Mouse (Mus musculus): ENCODE measurements around the gene A730046J19Rik. TPM values are rescaled to one million over a fixed set of nuclear protein-coding genes. Genes with fewer than 3 reads are reported as not detected.

The A730046J19Rik gene
- total RNA-seq (2021), result under 1 TPM; 0.17 to 0.18 TPM

DNA sequence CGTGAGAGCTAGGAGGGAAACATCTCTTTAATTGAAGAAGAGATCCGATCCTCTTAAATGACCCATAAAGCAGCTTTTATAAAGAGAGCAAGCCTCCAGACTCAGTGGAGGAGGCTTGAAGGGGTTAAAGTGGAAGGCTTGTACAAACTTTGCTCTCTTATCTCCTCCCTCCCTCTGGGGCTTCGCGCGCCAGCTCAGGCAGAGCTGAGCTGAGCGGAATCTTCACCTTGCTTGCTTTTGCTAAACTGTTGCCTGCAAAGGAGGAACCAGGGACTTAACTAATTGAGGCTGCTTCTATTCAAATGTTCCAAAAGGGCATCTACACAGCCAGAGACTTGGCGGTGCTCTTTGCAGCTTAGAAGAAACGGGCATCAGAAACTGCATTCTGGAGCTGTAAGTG lies at the start of gene A730046J19Rik:
Gene A730046J19Rik (plus strand): TSS at position 173 of the 400 bp plus-strand sequence.
- DNase-seq, result no peak

- DNase-seq, result no peak
These were observed 48.7 kb upstream of the A730046J19Rik start for GRCm38 (mm10) chrX:144104619-144105416.

DNA sequence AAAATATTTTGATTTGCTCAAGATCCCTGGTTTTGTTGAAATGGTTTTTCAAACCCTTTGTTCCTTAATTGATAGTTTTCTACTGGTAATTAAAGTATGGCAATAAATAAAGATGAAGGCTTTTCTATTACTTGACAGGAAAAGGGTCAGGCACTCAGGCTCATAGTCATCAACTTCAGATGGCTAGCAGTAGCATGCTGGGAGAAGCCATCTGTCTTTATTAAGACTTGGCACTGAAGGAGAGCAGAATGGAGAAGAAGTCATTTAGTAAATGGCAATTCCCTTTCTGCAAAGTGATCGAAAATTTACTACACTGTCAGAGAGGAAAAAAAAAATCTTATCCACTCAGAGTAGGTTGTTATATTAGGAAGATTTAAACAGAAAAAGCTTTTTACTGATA lies 17.2 kb upstream of the A730046J19Rik start:
- no peak for DNase-seq

GRCm38 (mm10) chrX:144149987-144150386 lies 3.5 kb upstream of the A730046J19Rik start:
- DNase-seq, result no peak

- DNase-seq, result no peak
These were observed 616 bp downstream of the A730046J19Rik start for GRCm38 (mm10) chrX:144154111-144154510.

GRCm38 (mm10) chrX:144162936-144163335 lies 9.4 kb downstream of the A730046J19Rik start:
- no peak for DNase-seq

Other genes with a start within 250 kb of the A730046J19Rik start
- 10 to 100 TPM; 15.3 to 16.8 TPM for gene Dcx, start 220.4 kb upstream of the A730046J19Rik start, total RNA-seq (2021)
- 10 to 100 TPM; 10.0 to 11.3 TPM for gene Alg13, start 164.1 kb downstream of the A730046J19Rik start, total RNA-seq (2021)

All from layer of hippocampus, postnatal 36 days (tissue).